Mouse (Mus musculus): Measurements from ENCODE around the gene Syne4.

Syne4 gene

DNA sequence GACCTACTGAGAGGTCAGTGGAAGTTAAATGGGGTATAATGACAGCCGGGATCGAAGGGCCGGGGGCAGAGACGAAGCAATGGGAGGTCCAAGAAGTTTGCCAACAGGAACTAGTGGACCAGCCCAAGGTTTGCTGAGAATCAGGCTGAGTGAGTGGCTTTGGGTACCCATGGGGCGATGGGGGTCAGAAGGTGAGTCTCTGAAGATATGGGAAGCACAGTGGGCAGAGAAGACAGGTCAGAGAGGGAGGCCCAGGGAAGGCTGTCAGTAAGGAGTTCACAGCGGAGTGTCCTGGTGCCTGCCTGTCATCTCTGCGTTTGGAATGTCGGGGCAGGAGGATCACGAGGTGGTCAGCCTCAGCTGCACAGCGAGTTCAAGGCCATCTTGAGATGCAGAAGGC, 13.8 kb downstream of the Syne4 start:
- no peak for DNase-seq (ENCODE audit: low read depth)

DNA sequence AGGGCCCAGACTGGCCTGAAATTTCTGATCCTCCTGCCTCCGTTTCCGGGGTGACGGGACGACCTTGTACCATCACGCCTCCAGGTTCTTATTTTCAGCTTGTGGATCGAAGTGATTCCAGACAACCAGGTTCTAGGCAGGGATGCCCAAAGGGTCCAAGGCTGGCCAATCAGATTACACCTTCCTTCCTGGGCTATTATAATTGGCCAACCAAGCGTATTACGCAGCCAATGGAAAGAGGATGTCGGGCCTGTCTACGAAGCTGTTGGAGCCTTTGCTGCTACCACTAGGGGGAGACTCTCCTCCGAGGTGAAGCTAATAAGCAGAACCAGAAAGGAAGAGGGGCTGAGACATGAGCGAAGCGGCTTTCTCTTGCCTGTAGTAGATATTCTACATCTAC, 17.3 kb downstream of the Syne4 start:
- peak; percentile 94 for DNase-seq (ENCODE audit: low read depth)

- DNase-seq (ENCODE audit: low read depth), result peak; percentile 69
These were observed 18.1 kb downstream of the Syne4 start for GRCm38 (mm10) chr7:30332622-30333259.

- DNase-seq (ENCODE audit: low read depth), result peak; percentile 68
These were observed 18.8 kb downstream of the Syne4 start for GRCm38 (mm10) chr7:30333436-30333835.

GRCm38 (mm10) chr7:30334563-30334962, 20.0 kb downstream of the Syne4 start:
- no peak for DNase-seq (ENCODE audit: low read depth)

GRCm38 (mm10) chr7:30335688-30336087, 21.1 kb downstream of the Syne4 start:
- no peak for DNase-seq (ENCODE audit: low read depth)

GRCm38 (mm10) chr7:30336384-30336783, 21.8 kb downstream of the Syne4 start:
- DNase-seq (ENCODE audit: low read depth), result peak; percentile 85

GRCm38 (mm10) chr7:30339432-30340109, 25.0 kb downstream of the Syne4 start:
- DNase-seq (ENCODE audit: low read depth), result no peak

GRCm38 (mm10) chr7:30346635-30347379, 32.2 kb downstream of the Syne4 start:
- peak; percentile 82 for DNase-seq (ENCODE audit: low read depth)

DNA sequence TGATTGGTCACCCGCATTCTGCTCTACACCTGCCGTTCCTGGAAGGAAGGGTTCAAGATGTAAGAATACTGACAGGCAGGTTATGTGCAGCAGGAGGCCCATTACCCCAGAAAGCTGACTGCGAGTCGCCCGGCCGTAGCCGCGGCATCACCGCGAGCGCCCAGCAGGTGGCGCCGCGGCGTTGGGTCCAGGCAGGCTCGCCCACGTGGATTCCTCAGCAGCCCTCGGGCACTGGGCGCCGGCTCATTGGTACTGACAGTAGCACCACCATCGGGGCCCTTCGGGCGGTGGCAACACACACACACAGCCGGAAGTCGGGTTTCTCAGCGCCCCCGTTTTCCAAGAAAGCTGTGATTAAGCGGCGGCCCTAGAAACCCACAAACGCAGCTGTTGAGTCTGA, 33.2 kb downstream of the Syne4 start:
- peak; percentile 81 for DNase-seq (ENCODE audit: low read depth)

DNA sequence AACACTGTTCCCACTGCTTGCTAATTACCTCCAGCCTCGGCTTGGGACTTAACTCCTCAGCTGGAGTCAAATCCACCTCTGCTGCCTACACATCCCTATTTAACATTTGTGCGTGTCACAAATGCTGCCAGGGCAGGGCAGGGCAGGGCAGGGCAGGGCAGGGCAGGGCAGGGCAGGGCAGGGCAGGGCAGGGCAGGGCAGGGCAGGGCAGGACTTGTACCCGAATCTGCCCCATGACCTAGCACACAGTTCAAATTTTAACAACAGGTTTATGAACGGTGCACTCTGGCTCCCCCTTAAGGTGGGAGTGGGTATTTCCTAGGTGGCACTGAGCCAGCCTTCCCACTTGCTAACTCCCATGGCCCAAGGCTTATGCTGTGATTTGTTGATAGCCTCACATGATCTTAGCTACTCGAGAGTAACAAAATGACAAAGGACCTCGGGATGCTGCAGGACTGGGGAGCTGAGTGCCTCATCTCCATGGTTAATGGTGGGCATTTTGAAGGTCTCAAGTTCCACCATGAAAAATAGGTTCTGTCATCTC, 38.7 kb downstream of the Syne4 start:
- DNase-seq (ENCODE audit: low read depth), result peak; percentile 86

- no peak for DNase-seq (ENCODE audit: low read depth)
These were observed 39.5 kb downstream of the Syne4 start for GRCm38 (mm10) chr7:30354059-30354458.

- no peak for DNase-seq (ENCODE audit: low read depth)
These were observed 44.0 kb downstream of the Syne4 start for GRCm38 (mm10) chr7:30358378-30359186.

GRCm38 (mm10) chr7:30359276-30359865, 44.8 kb downstream of the Syne4 start:
- DNase-seq (ENCODE audit: low read depth), result no peak

DNA sequence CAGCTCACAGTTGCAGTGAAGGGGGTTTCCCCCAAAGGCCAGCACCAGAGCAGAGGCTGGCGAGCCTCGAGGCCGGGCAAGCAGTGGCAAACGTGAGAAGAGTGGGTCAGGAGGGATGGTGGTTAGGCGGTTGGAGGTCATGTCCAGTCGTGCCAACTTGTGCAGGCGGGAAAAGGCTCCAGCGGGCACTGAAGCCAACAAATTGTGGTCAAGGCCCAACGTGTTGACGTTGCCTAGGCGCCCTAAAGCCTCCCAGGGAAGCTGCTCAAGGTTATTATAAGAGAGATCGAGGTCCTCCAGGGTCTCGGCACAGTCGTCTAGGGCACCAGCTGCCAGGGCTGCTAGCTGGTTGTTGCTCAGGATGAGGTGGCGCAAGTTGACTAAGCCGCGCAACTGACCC, 45.4 kb downstream of the Syne4 start:
- DNase-seq (ENCODE audit: low read depth), result no peak

- no peak for DNase-seq (ENCODE audit: low read depth)
These were observed 48.2 kb downstream of the Syne4 start, which contains the start of gene Lrfn3 for GRCm38 (mm10) chr7:30362652-30363343. TSS of gene Lrfn3 (minus strand) at chr7:30362772.

GRCm38 (mm10) chr7:30363344-30363738, 48.7 kb downstream of the Syne4 start:
- DNase-seq (ENCODE audit: low read depth), result no peak

GRCm38 (mm10) chr7:30367466-30367865, 52.9 kb downstream of the Syne4 start:
- DNase-seq (ENCODE audit: low read depth), result no peak

All from naive thymus-derived CD4-positive, alpha-beta T cell, adult 2 months (primary cell).